Mouse (Mus musculus) erythroblast, embryonic 14.5 days (primary cell): ENCODE results near the gene Msh3. TPM values are rescaled to one million over a fixed set of nuclear protein-coding genes. Genes with fewer than 3 reads are reported as not detected.

Experiments
- H3K27me3 ChIP-seq: 2 replicates; pipeline ENCODE4 v1.6.1; 2012; ENCODE audit warnings: inconsistent platforms; ENCODE audit not compliant: control insufficient read depth
- H3K36me3 ChIP-seq: 2 replicates; pipeline ENCODE4 v1.6.1; 2012; ENCODE audit warnings: mild to moderate bottlenecking, inconsistent platforms; ENCODE audit not compliant: control insufficient read depth
- H3K4me1 ChIP-seq: 2 replicates; pipeline ENCODE4 v1.6.1; 2012; ENCODE audit warnings: inconsistent platforms; ENCODE audit not compliant: control insufficient read depth
- H3K4me3 ChIP-seq: replicated peaks from 2 replicates; pipeline ENCODE3; 2012; ENCODE audit warnings: moderate library complexity, mild to moderate bottlenecking, inconsistent platforms
- H3K9me3 ChIP-seq: 2 replicates; pipeline ENCODE4 v1.6.1; 2012; ENCODE audit warnings: low read length, inconsistent platforms, mixed read lengths; ENCODE audit not compliant: control insufficient read depth
- GATA1 ChIP-seq: IDR thresholded peaks from 2 replicates; pipeline ENCODE4 v1.6.1; 2012; ENCODE audit warnings: low read length, inconsistent platforms, mixed read lengths
- TAL1 ChIP-seq: IDR thresholded peaks from 3 replicates; pipeline ENCODE4 v1.6.1; 2012; ENCODE audit warnings: low read length, inconsistent platforms, mixed read lengths
- polyA plus RNA-seq: library from polyadenylated mRNA; stranded (reverse); fragments of >175 nt; gene quantifications from 2 replicates; pipeline ENCODE4 v1.2.3, GENCODE M21; 2012

Gene Msh3
- polyA plus RNA-seq, 1 experiment: 0.54 TPM

DNA sequence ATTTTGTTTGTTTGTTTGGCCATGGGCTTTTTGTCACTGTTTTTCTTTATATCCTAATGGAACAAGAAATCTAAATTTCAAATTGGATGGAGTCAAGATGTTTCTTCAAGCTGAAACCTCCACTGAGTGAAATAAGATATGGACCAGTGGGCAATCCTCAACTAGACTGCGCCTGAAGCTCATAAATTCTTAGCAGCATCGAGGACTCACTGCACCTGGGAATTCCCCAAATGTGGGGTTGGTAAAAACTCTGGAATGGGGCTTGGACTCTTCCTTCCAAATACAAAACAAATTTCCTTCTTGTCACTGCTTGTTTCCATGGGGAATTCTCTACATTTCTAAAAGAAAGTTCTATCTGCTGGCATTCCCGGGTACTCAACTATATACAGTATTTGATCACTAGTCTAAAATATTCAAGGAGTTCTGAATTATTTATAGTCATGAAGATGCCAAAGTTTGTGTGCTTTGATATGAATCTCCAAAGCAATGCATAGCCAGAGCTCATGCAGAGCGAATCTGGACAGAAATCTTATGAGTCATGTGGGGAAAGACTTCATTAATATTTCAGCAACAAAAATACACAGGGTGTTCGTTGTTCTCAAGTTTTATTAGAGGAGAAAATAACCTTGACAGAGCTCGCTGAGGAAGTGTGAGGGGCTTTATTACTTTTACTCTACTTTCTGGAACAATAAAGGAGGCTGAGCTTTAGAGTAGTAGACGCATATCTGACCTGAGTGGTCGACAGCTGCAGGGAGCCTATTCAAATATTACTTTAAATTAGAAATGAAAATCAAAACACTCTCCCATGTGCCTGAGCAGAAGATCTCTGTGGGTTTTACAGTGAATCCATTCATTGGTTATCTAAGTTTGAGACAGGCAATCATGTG, 51.5 kb downstream of the Msh3 start:
- Histone ChIP-seq H3K4me1 (no peaks in the 10 kb centered on the region), H3K4me3 (no peak overlapping the region), H3K36me3 (peaks cover 55% of the 10 kb centered on the region), H3K9me3 (no peaks in the 10 kb centered on the region), H3K27me3 (no peaks in the 10 kb centered on the region)
- TF ChIP-seq GATA1: no peak
- no peak for TF ChIP-seq TAL1

DNA sequence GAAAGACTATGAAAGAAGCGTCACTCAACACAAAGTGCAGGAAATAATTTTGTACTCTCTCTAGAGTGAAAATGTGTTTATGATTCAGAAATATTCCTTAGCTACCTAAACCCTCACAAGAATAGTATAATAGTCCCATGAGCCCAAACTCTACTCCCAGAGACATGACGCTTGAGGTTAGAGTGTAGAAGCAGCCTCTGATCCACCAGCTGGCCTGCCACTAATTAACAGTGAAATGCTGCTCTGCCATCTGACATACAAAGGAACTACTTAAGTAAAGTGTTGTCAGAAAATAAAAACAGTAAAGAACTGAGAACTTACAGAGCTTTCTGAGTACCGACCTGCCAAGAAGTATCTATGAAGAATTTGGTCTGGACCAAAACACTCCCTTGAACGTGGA, 52.3 kb downstream of the Msh3 start:
- H3K4me3 ChIP-seq: no peak overlapping the region
- no peak for TF ChIP-seq GATA1
- TF ChIP-seq TAL1: no peak
- peaks cover 49% of the 10 kb centered on the region for H3K36me3 ChIP-seq

DNA sequence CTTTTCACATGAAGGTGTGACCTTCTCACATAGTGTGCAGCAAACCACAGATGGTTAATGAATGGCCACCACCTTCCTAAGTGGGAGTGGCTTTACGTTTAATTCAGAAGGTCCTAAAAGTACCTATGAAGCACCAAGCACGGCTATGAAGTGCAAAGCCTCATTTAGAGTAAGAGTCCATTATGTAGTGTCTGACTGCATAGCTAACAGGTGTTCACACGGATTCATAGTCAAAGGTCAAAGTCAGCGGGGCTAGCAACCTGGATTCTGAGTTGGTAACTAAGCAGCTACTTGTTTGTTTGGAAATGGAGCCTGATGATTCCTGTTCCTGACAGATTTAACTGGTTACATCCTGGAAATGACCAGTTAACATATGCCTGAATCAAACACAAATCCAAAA, 53.0 kb downstream of the Msh3 start:
- H3K9me3 ChIP-seq: no peaks in the 10 kb centered on the region
- H3K4me1 ChIP-seq: no peaks in the 10 kb centered on the region
- TF ChIP-seq TAL1 (no peak), GATA1 (no peak)
- H3K36me3 ChIP-seq: peaks cover 53% of the 10 kb centered on the region
- no peak overlapping the region for H3K4me3 ChIP-seq
- no peaks in the 10 kb centered on the region for H3K27me3 ChIP-seq

More for the DNA sequence above, 52.3 kb downstream of the Msh3 start:
- Histone ChIP-seq H3K27me3 (no peaks in the 10 kb centered on the region), H3K9me3 (no peaks in the 10 kb centered on the region), H3K4me1 (no peaks in the 10 kb centered on the region)

DNA sequence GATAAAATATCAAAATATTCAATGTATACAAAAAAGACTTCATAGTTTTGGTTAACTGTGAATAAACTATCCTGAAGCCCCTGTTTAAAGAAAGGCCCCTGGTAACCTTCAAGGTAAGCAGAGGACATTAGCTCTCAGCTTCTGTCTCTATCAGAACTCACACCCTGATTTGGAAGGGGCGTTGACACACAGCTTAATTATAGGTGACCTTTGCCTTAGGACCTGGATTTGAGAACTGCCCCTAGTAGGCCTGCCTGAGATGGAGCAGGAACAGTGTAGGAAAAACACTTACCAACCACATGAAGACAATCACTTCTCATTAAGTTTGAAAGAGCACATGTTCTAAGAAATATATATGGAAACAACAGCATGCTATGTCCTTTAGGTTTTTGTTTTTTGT, 55.3 kb downstream of the Msh3 start:
- Histone ChIP-seq H3K4me1 (no peaks in the 10 kb centered on the region), H3K27me3 (no peaks in the 10 kb centered on the region), H3K9me3 (no peaks in the 10 kb centered on the region), H3K36me3 (peaks cover 51% of the 10 kb centered on the region), H3K4me3 (no peak overlapping the region)
- no peak for TF ChIP-seq GATA1
- TF ChIP-seq TAL1: no peak

DNA sequence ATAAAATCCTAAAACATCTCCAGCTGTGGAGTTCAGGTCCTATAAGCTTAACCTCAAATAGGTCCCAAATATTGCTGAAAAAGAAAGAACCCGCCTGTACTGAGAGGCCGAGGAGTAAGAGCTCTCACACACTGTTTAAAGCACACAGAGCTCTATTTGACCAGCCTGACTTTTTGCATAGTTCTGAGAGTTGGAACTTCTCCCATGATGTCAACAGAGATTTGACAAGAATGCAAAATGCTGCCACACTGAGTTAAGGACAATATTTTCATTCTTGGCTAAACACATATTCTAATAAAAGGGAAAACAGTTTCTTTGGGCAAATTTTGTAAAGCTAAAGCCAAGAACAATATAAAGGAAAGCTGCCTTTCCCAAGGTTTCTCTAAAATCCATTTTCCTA, 57.8 kb downstream of the Msh3 start:
- H3K36me3 ChIP-seq: peaks cover 59% of the 10 kb centered on the region
- no peaks in the 10 kb centered on the region for H3K27me3 ChIP-seq

DNA sequence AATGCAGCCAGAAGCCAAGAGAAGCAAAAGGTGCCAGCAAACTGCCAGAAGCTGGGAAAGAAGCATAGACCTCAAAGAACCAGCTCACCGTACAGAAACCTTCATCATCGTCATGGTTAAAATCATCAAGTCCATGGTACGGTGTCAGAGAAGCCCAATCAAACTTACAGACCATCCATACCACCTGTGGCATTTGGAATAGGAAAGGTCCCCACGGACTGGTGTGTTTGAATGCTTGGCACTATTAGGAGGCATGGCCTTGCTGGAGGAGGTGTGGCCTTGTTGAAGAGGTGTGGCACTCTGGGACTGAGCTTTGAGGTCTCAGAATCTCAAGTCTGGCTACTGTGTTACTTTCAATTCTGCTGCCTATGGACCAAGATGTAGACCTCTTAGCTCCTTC, 58.3 kb downstream of the Msh3 start:
- Histone ChIP-seq H3K4me1 (no peaks in the 10 kb centered on the region), H3K27me3 (no peaks in the 10 kb centered on the region), H3K9me3 (no peaks in the 10 kb centered on the region), H3K36me3 (peaks cover 57% of the 10 kb centered on the region), H3K4me3 (no peak overlapping the region)
- no peak for TF ChIP-seq GATA1
- no peak for TF ChIP-seq TAL1

More for the DNA sequence above, 57.8 kb downstream of the Msh3 start:
- H3K4me3 ChIP-seq: no peak overlapping the region
- no peaks in the 10 kb centered on the region for H3K9me3 ChIP-seq
- no peak for TF ChIP-seq GATA1
- TF ChIP-seq TAL1: no peak
- H3K4me1 ChIP-seq: no peaks in the 10 kb centered on the region

DNA sequence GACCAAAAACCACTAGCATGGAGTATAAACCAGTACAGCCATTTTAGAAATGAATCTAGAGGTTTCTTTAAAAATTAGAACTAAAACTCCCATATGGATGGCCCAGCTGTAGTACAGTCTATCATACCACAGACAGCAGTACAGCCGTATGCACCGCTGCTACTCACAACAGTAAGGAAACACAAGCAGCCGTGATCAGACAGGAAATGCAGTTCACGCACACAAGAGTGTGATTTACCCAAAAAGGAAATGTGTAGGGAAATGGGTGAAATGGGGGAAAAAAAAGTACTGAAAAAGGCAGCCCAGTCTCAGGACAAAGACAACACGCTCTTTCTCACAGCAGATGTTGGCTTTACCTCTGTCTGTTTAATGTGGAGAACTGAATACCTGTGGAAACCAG, 60.9 kb downstream of the Msh3 start:
- Histone ChIP-seq H3K4me3 (no peak overlapping the region), H3K27me3 (no peaks in the 10 kb centered on the region), H3K9me3 (no peaks in the 10 kb centered on the region), H3K36me3 (peaks cover 51% of the 10 kb centered on the region), H3K4me1 (no peaks in the 10 kb centered on the region)
- TF ChIP-seq TAL1 (no peak), GATA1 (no peak)

DNA sequence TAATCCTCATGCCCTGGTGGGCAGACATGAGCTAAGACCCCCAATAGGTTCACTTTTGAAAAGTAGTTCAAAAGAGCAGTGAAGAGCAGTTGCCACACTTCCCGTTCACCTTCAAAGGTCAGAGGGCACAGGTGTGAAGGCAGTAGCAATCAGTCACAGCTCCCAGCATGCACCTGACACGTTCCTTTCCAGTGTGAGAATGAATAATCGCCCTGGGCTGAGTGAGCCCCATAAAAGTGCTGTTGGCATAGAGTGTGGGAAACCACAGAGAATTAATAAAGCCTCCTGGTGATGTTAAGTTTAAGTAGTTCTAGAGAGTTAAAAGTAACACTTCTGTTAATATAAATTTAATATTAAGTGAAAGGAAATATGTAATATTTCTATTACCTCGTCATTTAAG, 63.2 kb downstream of the Msh3 start:
- TF ChIP-seq GATA1: no peak
- no peak for TF ChIP-seq TAL1
- Histone ChIP-seq H3K4me3 (no peak overlapping the region), H3K27me3 (no peaks in the 10 kb centered on the region), H3K9me3 (no peaks in the 10 kb centered on the region), H3K36me3 (peaks cover 46% of the 10 kb centered on the region), H3K4me1 (no peaks in the 10 kb centered on the region)

DNA sequence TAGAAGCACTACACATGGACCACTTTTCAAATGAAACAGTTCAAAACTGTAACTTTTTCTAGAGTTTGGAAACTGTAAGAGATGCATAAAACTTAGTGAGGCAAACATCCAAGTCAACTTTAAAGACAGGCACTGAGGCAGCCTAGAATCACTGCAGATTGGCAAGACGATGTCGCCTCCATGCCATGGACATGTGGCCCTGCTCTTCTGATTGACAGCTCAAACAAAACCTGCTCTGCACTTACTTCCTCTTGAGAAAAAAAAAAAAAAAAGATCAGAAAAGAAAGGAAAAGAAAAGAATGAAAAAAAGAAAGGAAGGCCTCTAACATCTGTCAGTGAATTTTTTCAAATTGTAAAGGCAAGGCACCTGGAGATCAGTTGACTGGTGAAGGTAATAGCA, 77.8 kb downstream of the Msh3 start:
- H3K27me3 ChIP-seq: no peaks in the 10 kb centered on the region
- no peaks in the 10 kb centered on the region for H3K4me1 ChIP-seq
- no peak overlapping the region for H3K4me3 ChIP-seq
- no peaks in the 10 kb centered on the region for H3K9me3 ChIP-seq
- peaks cover 26% of the 10 kb centered on the region for H3K36me3 ChIP-seq
- no peak for TF ChIP-seq GATA1
- TF ChIP-seq TAL1: no peak
